Mouse (Mus musculus) MEL (cell line): ENCODE measurements at regions not wholly inside any gene's neighbourhood (a gene's known extent, or its start where the extent isn't known, plus 50 kb on each side); places are given as distances from the start of the nearest gene placed in this dataset.
"Not testable (repeated sequence)": the region's sequence is repeated elsewhere in the genome, so short reads cannot be mapped to it uniquely, and the experiment has no call there.

ENCODE experiments used
- DNase-seq: peaks from one replicate; pipeline ENCODE4 v3.0.0; 2011; ENCODE audit warnings: low read depth, low spot score
- H3K27ac ChIP-seq: 2 replicates; pipeline ENCODE4 v1.5.1; 2012; ENCODE audit warnings: low read depth, mild to moderate bottlenecking, control low read depth, low read length, moderate library complexity; ENCODE audit not compliant: control insufficient read depth
- H3K27me3 ChIP-seq, 2 experiments: fragments of 150-350 bp in 1 of 2; sonication (generic) in 1 of 2; 2 replicates each; pipeline ENCODE4 v1.6.1; 2012; ENCODE audit warnings: low read length in 2 of 2, mild to moderate bottlenecking in 2 of 2, improper control_type of control experiment in 1 of 2, moderate library complexity in 1 of 2; ENCODE audit not compliant: insufficient read depth in 2 of 2, control insufficient read depth in 1 of 2
- H3K36me3 ChIP-seq, 2 experiments: 2 replicates each; pipeline ENCODE4 v1.6.1; 2012 to 2014; ENCODE audit warnings: low read length in 2 of 2, improper control_type of control experiment in 1 of 2, inconsistent platforms in 1 of 2, mild to moderate bottlenecking in 1 of 2; ENCODE audit not compliant: insufficient read depth in 2 of 2, control insufficient read depth in 1 of 2
- H3K4me1 ChIP-seq, 2 experiments: fragments of 150-350 bp in 1 of 2; sonication (generic) in 1 of 2; 2 replicates each; pipeline ENCODE4 v1.6.1; 2012; ENCODE audit warnings: low read length in 2 of 2, improper control_type of control experiment in 1 of 2, mild to moderate bottlenecking in 1 of 2; ENCODE audit not compliant: insufficient read depth in 2 of 2, control insufficient read depth in 1 of 2
- H3K4me3 ChIP-seq, 2 experiments: fragments of 150-350 bp in 1 of 2; sonication (generic) in 1 of 2; 2 replicates each; pipeline ENCODE4 v1.5.1; 2012; ENCODE audit warnings: low read depth in 2 of 2, low read length in 2 of 2, mild to moderate bottlenecking in 2 of 2, moderate library complexity in 2 of 2, control low read depth in 1 of 2, improper control_type of control experiment in 1 of 2; ENCODE audit not compliant: control insufficient read depth in 1 of 2, insufficient read depth in 1 of 2
- H3K79me2 ChIP-seq: 2 replicates; pipeline ENCODE4 v1.6.1; 2012; ENCODE audit warnings: mild to moderate bottlenecking, low read length, moderate library complexity; ENCODE audit not compliant: control insufficient read depth, poor library complexity, insufficient read depth
- H3K9ac ChIP-seq: 2 replicates; pipeline ENCODE4 v1.6.1; 2012; ENCODE audit warnings: low read depth, mild to moderate bottlenecking, control low read depth, low read length, moderate library complexity; ENCODE audit not compliant: control insufficient read depth, poor library complexity, severe bottlenecking
- H3K9me3 ChIP-seq: fragments of 150-350 bp; sonication (generic); replicated peaks from 2 replicates; pipeline ENCODE4 v1.6.1; 2012; ENCODE audit warnings: mild to moderate bottlenecking, low read length, improper control_type of control experiment, moderate library complexity; ENCODE audit not compliant: insufficient read depth
- BHLHE40 ChIP-seq: IDR thresholded peaks from 2 replicates; pipeline ENCODE4 v1.6.1; 2012; ENCODE audit warnings: low read depth, mild to moderate bottlenecking, inconsistent platforms, low read length, improper control_type of control experiment, borderline replicate concordance
- CHD1 ChIP-seq: IDR thresholded peaks from 2 replicates; pipeline ENCODE4 v1.6.1; 2012; ENCODE audit warnings: low read depth, mild to moderate bottlenecking, inconsistent platforms, low read length, improper control_type of control experiment
- ETS1 ChIP-seq: IDR thresholded peaks from 2 replicates; pipeline ENCODE4 v1.6.1; 2012; ENCODE audit warnings: low read depth, mild to moderate bottlenecking, inconsistent platforms, low read length, improper control_type of control experiment, moderate library complexity
- GABPA ChIP-seq: IDR thresholded peaks from 2 replicates; pipeline ENCODE4 v1.6.1; 2012; ENCODE audit warnings: low read depth, mild to moderate bottlenecking, inconsistent platforms, low read length, improper control_type of control experiment, moderate library complexity
- GATA1 ChIP-seq: IDR thresholded peaks from 2 replicates; pipeline ENCODE4 v1.6.1; 2011; ENCODE audit warnings: low read depth, low read length, improper control_type of control experiment
- HCFC1 ChIP-seq: IDR thresholded peaks from 2 replicates; pipeline ENCODE4 v1.6.1; 2012; ENCODE audit warnings: low read depth, mild to moderate bottlenecking, inconsistent platforms, low read length, improper control_type of control experiment, moderate library complexity
- MAFK ChIP-seq: IDR thresholded peaks from 2 replicates; pipeline ENCODE4 v1.6.1; 2011; ENCODE audit warnings: low read depth, mild to moderate bottlenecking, low read length, improper control_type of control experiment, borderline replicate concordance
- MAZ ChIP-seq: IDR thresholded peaks from 2 replicates; pipeline ENCODE4 v1.6.1; 2012; ENCODE audit warnings: low read depth, mild to moderate bottlenecking, inconsistent platforms, low read length, improper control_type of control experiment
- MXI1 ChIP-seq: IDR thresholded peaks from 2 replicates; pipeline ENCODE4 v1.6.1; 2011; ENCODE audit warnings: mild to moderate bottlenecking, low read depth, low read length, improper control_type of control experiment
- MYC ChIP-seq: IDR thresholded peaks from 2 replicates; pipeline ENCODE4 v1.6.1; 2011; ENCODE audit warnings: low read depth, mild to moderate bottlenecking, low read length, improper control_type of control experiment, moderate library complexity
- POLR2AphosphoS5 ChIP-seq: IDR thresholded peaks from 2 replicates; pipeline ENCODE4 v1.6.1; 2012; ENCODE audit warnings: low read depth, borderline replicate concordance, mild to moderate bottlenecking, inconsistent platforms, low read length, moderate library complexity, mixed read lengths
- RAD21 ChIP-seq: IDR thresholded peaks from 2 replicates; pipeline ENCODE4 v1.6.1; 2011; ENCODE audit warnings: mild to moderate bottlenecking, low read depth, low read length, improper control_type of control experiment
- RCOR1 ChIP-seq: IDR thresholded peaks from 2 replicates; pipeline ENCODE4 v1.6.1; 2012; ENCODE audit warnings: low read depth, mild to moderate bottlenecking, inconsistent platforms, low read length, improper control_type of control experiment
- SIN3A ChIP-seq: IDR thresholded peaks from 2 replicates; pipeline ENCODE4 v1.6.1; 2012; ENCODE audit warnings: low read length, improper control_type of control experiment, inconsistent platforms
- TAL1 ChIP-seq: IDR thresholded peaks from 2 replicates; pipeline ENCODE4 v1.6.1; 2012; ENCODE audit warnings: mild to moderate bottlenecking, inconsistent platforms, low read length, moderate library complexity, mixed read lengths
- TBP ChIP-seq: IDR thresholded peaks from 2 replicates; pipeline ENCODE4 v1.8.0; 2011; ENCODE audit warnings: low read depth, low read length, improper control_type of control experiment
- TCF12 ChIP-seq: IDR thresholded peaks from 2 replicates; pipeline ENCODE4 v1.6.1; 2014; ENCODE audit warnings: low read depth, mild to moderate bottlenecking, inconsistent platforms, low read length, improper control_type of control experiment, moderate library complexity
- UBTF ChIP-seq: IDR thresholded peaks from 2 replicates; pipeline ENCODE4 v1.6.1; 2012; ENCODE audit warnings: low read depth, mild to moderate bottlenecking, inconsistent platforms, low read length, improper control_type of control experiment, moderate library complexity, borderline replicate concordance; ENCODE audit not compliant: insufficient read depth
- USF1 ChIP-seq: IDR thresholded peaks from 2 replicates; pipeline ENCODE4 v1.6.1; 2014; ENCODE audit warnings: low read depth, mild to moderate bottlenecking, inconsistent platforms, low read length, improper control_type of control experiment, moderate library complexity
- USF2 ChIP-seq, 2 experiments: IDR thresholded peaks; 2 replicates each; pipeline ENCODE4 v1.6.1; 2011 to 2012; ENCODE audit warnings: improper control_type of control experiment in 2 of 2, low read length in 2 of 2, borderline replicate concordance in 1 of 2, inconsistent platforms in 1 of 2, low read depth in 1 of 2, mild to moderate bottlenecking in 1 of 2; ENCODE audit not compliant: insufficient read depth in 1 of 2
- ZC3H11A ChIP-seq: IDR thresholded peaks from 2 replicates; pipeline ENCODE4 v1.6.1; 2012; ENCODE audit warnings: low read depth, mild to moderate bottlenecking, inconsistent platforms, low read length, improper control_type of control experiment

GRCm38 (mm10) chr12:5906251-5906650, 530.8 kb upstream of the Klhl29 start:
- Histone ChIP-seq H3K9me3 (no peaks in the 10 kb centered on the region), H3K36me3 (no peaks in the 10 kb centered on the region), H3K9ac (no peak overlapping the region), H3K4me1 (no peaks in the 10 kb centered on the region), H3K4me3 (no peak overlapping the region), H3K27me3 (no peaks in the 10 kb centered on the region), H3K79me2 (no peaks in the 10 kb centered on the region), H3K27ac (no peak overlapping the region)
- TF ChIP-seq MXI1 = no peak
- TF ChIP-seq MYC = no peak
- no peak for TF ChIP-seq RCOR1
- TF ChIP-seq RAD21 = no peak
- TF ChIP-seq CHD1 = no peak
- no peak for TF ChIP-seq BHLHE40
- TF ChIP-seq ETS1 = no peak
- TF ChIP-seq SIN3A = no peak
- TF ChIP-seq GABPA = no peak
- no peak for TF ChIP-seq MAZ
- no peak for TF ChIP-seq TBP
- no peak for DNase-seq

- not testable (repeated sequence) for H3K9me3 ChIP-seq
Observed at GRCm38 (mm10) chr12:5891786-5892185, 516.3 kb upstream of the Klhl29 start.

GRCm38 (mm10) chr12:5866701-5867100, 491.2 kb upstream of the Klhl29 start:
- Histone ChIP-seq H3K79me2 (no peaks in the 10 kb centered on the region), H3K27ac (no peak overlapping the region), H3K9ac (no peak overlapping the region), H3K27me3 (no peaks in the 10 kb centered on the region), H3K36me3 (no peaks in the 10 kb centered on the region), H3K4me1 (no peaks in the 10 kb centered on the region), H3K4me3 (no peak overlapping the region), H3K9me3 (no peaks in the 10 kb centered on the region)
- no peak for DNase-seq
- TF ChIP-seq GATA1 (no peak), BHLHE40 (no peak), RAD21 (no peak), SIN3A (no peak), POLR2AphosphoS5 (no peak), USF1 (no peak), UBTF (no peak), ZC3H11A (no peak), USF2 (IDR thresholded peaks at IDR 0.05; ENCODE audit: borderline replicate concordance in 1 of 2, insufficient read depth in 1 of 2, low read depth in 1 of 2, low read length in 2 of 2) (no peak), MAFK (no peak), TAL1 (no peak), MYC (no peak), HCFC1 (no peak), MAZ (no peak), TCF12 (no peak)

More at GRCm38 (mm10) chr12:5891786-5892185, 516.3 kb upstream of the Klhl29 start:
- H3K9ac ChIP-seq, H3K36me3 ChIP-seq, DNase-seq, H3K27ac ChIP-seq, H3K27me3 ChIP-seq, H3K4me1 ChIP-seq, H3K4me3 ChIP-seq, H3K79me2 ChIP-seq: not testable (repeated sequence)
